Mouse (Mus musculus) CH12.LX (cell line): ENCODE results near the gene Cxcr5. TPM values are rescaled to one million over a fixed set of nuclear protein-coding genes. Genes with fewer than 3 reads are reported as not detected.

ENCODE experiments used
- DNase-seq: peaks from one replicate; pipeline ENCODE4 v3.0.0-alpha.2; 2013; ENCODE audit errors: extremely low read depth
- H3K27ac ChIP-seq: 2 replicates; pipeline ENCODE4 v1.5.1; 2012; ENCODE audit warnings: low read depth, mild to moderate bottlenecking, control low read depth, moderate library complexity; ENCODE audit not compliant: insufficient read depth
- H3K27me3 ChIP-seq: replicated peaks from 2 replicates; pipeline ENCODE3; 2012; ENCODE audit warnings: inconsistent platforms
- H3K36me3 ChIP-seq, 2 experiments: replicated peaks in 1 of 2; 2 replicates each; pipeline versions ENCODE3 to v1.6.1; 2012; ENCODE audit warnings: inconsistent platforms in 1 of 2, low read length in 1 of 2, mild to moderate bottlenecking in 1 of 2, mixed read lengths in 1 of 2, moderate library complexity in 1 of 2; ENCODE audit not compliant: control insufficient read depth in 1 of 2, insufficient read depth in 1 of 2
- H3K4me1 ChIP-seq, 2 experiments: 2 replicates each; pipeline ENCODE4 v1.6.1; 2012; ENCODE audit warnings: inconsistent platforms in 1 of 2, moderate library complexity in 1 of 2; ENCODE audit not compliant: insufficient read depth in 2 of 2, control insufficient read depth in 1 of 2
- H3K4me2 ChIP-seq: 2 replicates; pipeline ENCODE4 v1.6.1; 2012; ENCODE audit warnings: low read depth, mild to moderate bottlenecking, control low read depth; ENCODE audit not compliant: poor library complexity, insufficient read depth, severe bottlenecking
- H3K4me3 ChIP-seq, 3 experiments: fragments of 150-350 bp in 1 of 3; sonication (generic) in 1 of 3; replicated peaks in 1 of 3; 2 replicates each; pipeline versions ENCODE3 to v1.5.1; 2011 to 2012; ENCODE audit warnings: low read depth in 2 of 3, low read length in 2 of 3, mild to moderate bottlenecking in 2 of 3, moderate library complexity in 2 of 3, control low read depth in 1 of 3, improper control_type of control experiment in 1 of 3, inconsistent platforms in 1 of 3, mixed read lengths in 1 of 3; ENCODE audit not compliant: poor library complexity in 1 of 3
- H3K79me2 ChIP-seq: replicated peaks from 2 replicates; pipeline ENCODE4 v1.6.1; 2012; ENCODE audit warnings: mild to moderate bottlenecking, moderate library complexity; ENCODE audit not compliant: control insufficient read depth, poor library complexity, insufficient read depth, severe bottlenecking; ENCODE audit errors: extremely low read depth
- H3K9ac ChIP-seq: 2 replicates; pipeline ENCODE4 v1.6.1; 2012; ENCODE audit warnings: low read depth, mild to moderate bottlenecking, control low read depth, moderate library complexity; ENCODE audit not compliant: insufficient read depth
- H3K9me3 ChIP-seq: replicated peaks from 2 replicates; pipeline ENCODE3; 2012; ENCODE audit warnings: low read length, inconsistent platforms, mixed read lengths
- BHLHE40 ChIP-seq: IDR thresholded peaks from 2 replicates; pipeline ENCODE4 v1.6.1; 2011; ENCODE audit warnings: mild to moderate bottlenecking, low read depth, low read length, improper control_type of control experiment
- ELF1 ChIP-seq: IDR thresholded peaks from 2 replicates; pipeline ENCODE4 v1.6.1; 2014; ENCODE audit warnings: low read depth, mild to moderate bottlenecking, inconsistent platforms, low read length, improper control_type of control experiment
- EP300 ChIP-seq: IDR thresholded peaks from 2 replicates; pipeline ENCODE4 v1.6.1; 2011; ENCODE audit warnings: low read length, improper control_type of control experiment
- ETS1 ChIP-seq: conservative IDR thresholded peaks from 2 replicates; pipeline ENCODE4 v1.6.1; 2012; ENCODE audit warnings: low read depth, mild to moderate bottlenecking, inconsistent platforms, low read length, improper control_type of control experiment, moderate library complexity
- GABPA ChIP-seq: IDR thresholded peaks from 2 replicates; pipeline ENCODE4 v1.6.1; 2012; ENCODE audit warnings: low read depth, low read length, improper control_type of control experiment, inconsistent platforms; ENCODE audit not compliant: insufficient replicate concordance
- IRF4 ChIP-seq: IDR thresholded peaks from 2 replicates; pipeline ENCODE4 v1.6.1; 2014; ENCODE audit warnings: low read depth, mild to moderate bottlenecking, inconsistent platforms, low read length, improper control_type of control experiment
- JUN ChIP-seq: IDR thresholded peaks from 2 replicates; pipeline ENCODE4 v1.6.1; 2011; ENCODE audit warnings: low read depth, mild to moderate bottlenecking, low read length, improper control_type of control experiment, moderate library complexity; ENCODE audit not compliant: insufficient read depth
- JUND ChIP-seq: conservative IDR thresholded peaks from 2 replicates; pipeline ENCODE4 v1.6.1; 2011; ENCODE audit warnings: low read depth, low read length, improper control_type of control experiment
- MEF2A ChIP-seq: IDR thresholded peaks from 2 replicates; pipeline ENCODE4 v1.6.1; 2014; ENCODE audit warnings: low read depth, mild to moderate bottlenecking, inconsistent platforms, low read length, improper control_type of control experiment, borderline replicate concordance
- MYC ChIP-seq: IDR thresholded peaks from 2 replicates; pipeline ENCODE4 v1.6.1; 2011; ENCODE audit warnings: low read depth, mild to moderate bottlenecking, improper control_type of control experiment, low read length
- NRF1 ChIP-seq: IDR thresholded peaks from 2 replicates; pipeline ENCODE4 v1.6.1; 2014; ENCODE audit warnings: low read depth, mild to moderate bottlenecking, inconsistent platforms, low read length, improper control_type of control experiment, moderate library complexity
- PAX5 ChIP-seq: IDR thresholded peaks from 2 replicates; pipeline ENCODE4 v1.6.1; 2012; ENCODE audit warnings: low read length, inconsistent platforms, mixed read lengths
- POLR2A ChIP-seq: IDR thresholded peaks from 2 replicates; pipeline ENCODE4 v1.6.1; 2011; ENCODE audit warnings: low read depth, mild to moderate bottlenecking, improper control_type of control experiment, low read length
- POLR2AphosphoS2 ChIP-seq: IDR thresholded peaks from 2 replicates; pipeline ENCODE4 v1.6.1; 2011; ENCODE audit warnings: low read depth, low read length, improper control_type of control experiment
- SIN3A ChIP-seq: IDR thresholded peaks from 2 replicates; pipeline ENCODE4 v1.6.1; 2012; ENCODE audit warnings: low read length, improper control_type of control experiment, inconsistent platforms
- SMC3 ChIP-seq: IDR thresholded peaks from 2 replicates; pipeline ENCODE4 v1.6.1; 2011; ENCODE audit warnings: low read depth, low read length, improper control_type of control experiment
- TBP ChIP-seq: conservative IDR thresholded peaks from 2 replicates; pipeline ENCODE4 v1.6.1; 2011; ENCODE audit warnings: low read depth, low read length, improper control_type of control experiment
- TCF12 ChIP-seq: IDR thresholded peaks from 2 replicates; pipeline ENCODE4 v1.6.1; 2014; ENCODE audit warnings: low read depth, mild to moderate bottlenecking, inconsistent platforms, low read length, improper control_type of control experiment
- USF1 ChIP-seq: IDR thresholded peaks from 2 replicates; pipeline ENCODE4 v1.6.1; 2014; ENCODE audit warnings: low read depth, mild to moderate bottlenecking, inconsistent platforms, low read length, improper control_type of control experiment
- dilution Hi-C: fragments of 300-500 bp; cut with MboI; formaldehyde crosslinking; loops from 2 replicates; pipeline ENCODE4 v1.14.3; 2020; ENCODE audit warnings: low sequenced_read_pairs; ENCODE audit not compliant: extremely low pct_unique_long_range_greater_than_20kb, extremely low pct_ligation_motif_present
- in situ Hi-C: fragments of 300-500 bp; cut with MboI; formaldehyde crosslinking; loops from 3 replicates; pipeline ENCODE4 v1.14.3; 2019; ENCODE audit warnings: low sequenced_read_pairs, low pct_ligation_motif_present, low pct_unique_long_range_greater_than_20kb, mixed read lengths
- polyA plus RNA-seq: library from polyadenylated mRNA; unstranded; fragments of >175 nt; gene quantifications from 2 replicates; pipeline ENCODE4 v1.2.1, GENCODE M21; 2012; ENCODE audit warnings: low read depth; ENCODE audit not compliant: insufficient read length
- total RNA-seq, 2 experiments: library from RNA; depleted of rRNA; stranded (reverse); fragments of 300-350 nt in 1 of 2; fragments of >200 nt in 1 of 2; gene quantifications; 2 replicates each; pipeline ENCODE4 v1.2.3; 2012 to 2014

Cxcr5 gene
- total and polyA plus RNA-seq, 3 experiments, result 30.2 to 93.4 (median 70.5) TPM

DNA sequence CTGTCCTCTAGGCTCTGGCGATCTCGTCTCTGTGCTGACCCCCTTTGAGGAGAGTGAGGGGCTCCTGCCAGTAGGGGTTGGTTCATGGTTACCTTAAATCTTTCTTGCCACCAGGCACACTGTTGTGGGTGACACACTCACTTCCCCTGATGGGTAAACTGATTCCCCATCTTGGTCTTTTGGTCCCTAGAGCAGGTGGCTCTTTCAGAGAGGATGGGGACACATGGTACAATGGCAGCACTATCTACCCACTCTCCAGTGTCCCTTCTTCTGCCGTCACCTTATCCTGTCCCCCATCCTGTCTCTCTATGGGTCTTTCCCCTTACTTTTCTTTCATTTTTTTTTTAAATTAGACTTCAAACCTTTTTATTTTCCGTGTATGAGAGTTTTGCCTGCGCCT lies 45.8 kb downstream of the Cxcr5 start:
- H3K27ac ChIP-seq, result 0 out of 2 replicates have a peak overlapping the region, but pooled peaks have one; percentile 5
- DNase-seq, result no peak
- H3K79me2 ChIP-seq, result no peaks in the 10 kb centered on the region
- no peaks in the 10 kb centered on the region for H3K9me3 ChIP-seq
- H3K9ac ChIP-seq, result no peak overlapping the region
- no peak overlapping the region for H3K4me3 ChIP-seq
- dilution Hi-C loops, result no loop called here
- in situ Hi-C loops, result no loop called here
- no peaks in the 10 kb centered on the region for H3K27me3 ChIP-seq
- H3K4me1 ChIP-seq, result peaks cover 29 to 96% of the 10 kb centered on the region in 2 experiments
- H3K4me2 ChIP-seq, result no peak overlapping the region
- TF ChIP-seq GABPA, result no peak
- TF ChIP-seq POLR2AphosphoS2, result no peak
- H3K36me3 ChIP-seq, result peaks cover 18 to 88% of the 10 kb centered on the region in 2 experiments

DNA sequence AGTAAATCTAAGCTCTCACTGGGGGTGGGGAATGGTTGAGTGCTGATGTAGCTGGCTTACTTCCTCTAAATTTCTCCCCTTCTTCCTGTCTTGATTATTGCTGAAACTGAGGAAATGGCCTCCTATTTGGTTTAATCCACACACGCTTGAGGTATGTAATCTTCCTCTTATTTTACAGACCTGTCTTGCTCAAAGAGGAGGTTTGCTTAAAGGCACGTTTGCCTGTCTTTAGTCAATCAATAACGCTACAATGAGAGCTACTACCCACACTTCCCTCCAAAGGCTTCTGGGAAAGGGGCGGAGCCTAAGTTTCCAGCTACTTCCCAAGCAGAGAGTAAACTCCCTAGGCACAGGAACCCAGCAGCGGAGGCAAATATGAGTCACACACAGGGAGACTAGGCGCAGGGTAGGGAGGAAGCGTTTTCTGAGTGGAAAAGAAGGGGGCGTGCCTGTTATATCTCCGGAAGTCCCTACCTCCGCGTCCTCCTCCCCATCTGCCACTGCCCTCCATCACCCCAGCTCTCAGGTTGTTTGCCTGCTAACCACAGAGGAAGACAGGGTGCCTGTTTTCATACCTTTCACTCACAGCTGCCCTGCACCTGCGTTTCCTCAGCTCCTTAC lies 46.4 kb downstream of the Cxcr5 start:
- Histone ChIP-seq H3K4me2 (peak overlapping the region; percentile 2; the same call in 1 of the 2 replicates), H3K79me2 (no peaks in the 10 kb centered on the region), H3K4me1 (peaks cover 35 to 96% of the 10 kb centered on the region in 2 experiments), H3K36me3 (peaks cover 18 to 88% of the 10 kb centered on the region in 2 experiments), H3K9ac (no peak overlapping the region), H3K4me3 (peak overlapping the region in 1 of 3 experiments; percentile 3), H3K9me3 (no peaks in the 10 kb centered on the region), H3K27me3 (no peaks in the 10 kb centered on the region), H3K27ac (peak overlapping the region; percentile 10; the same call in 1 of the 2 replicates)
- dilution Hi-C loops, result no loop called here
- peak; percentile 70 for DNase-seq
- TF ChIP-seq MYC, result 0 out of 2 replicates have a peak, but pooled peaks have one; percentile 29
- TF ChIP-seq EP300, result peak; percentile 60
- TF ChIP-seq USF1, result no peak
- TF ChIP-seq PAX5, result no peak
- TF ChIP-seq JUND, result peak; percentile 62
- TF ChIP-seq MEF2A, result no peak
- TF ChIP-seq BHLHE40, result peak; percentile 35; the same call in 1 of the 2 replicates
- 0 out of 2 replicates have a peak, but pooled peaks have one; percentile 36 for TF ChIP-seq JUN
- TF ChIP-seq NRF1, result no peak
- TF ChIP-seq IRF4, result peak; percentile 47; the same call in 1 of the 2 replicates
- peak; percentile 35; the same call in 1 of the 2 replicates for TF ChIP-seq TBP
- TF ChIP-seq SIN3A, result no peak
- peak; percentile 54 for TF ChIP-seq POLR2A
- no peak for TF ChIP-seq SMC3
- peak; percentile 95 for TF ChIP-seq TCF12
- TF ChIP-seq ELF1, result peak; percentile 65
- no peak for TF ChIP-seq ETS1
- in situ Hi-C loops, result no loop called here
